Mouse (Mus musculus) CD4-positive, CD25-positive, alpha-beta regulatory T cell, adult 4 months (primary cell): ENCODE data around the gene Irf5. TPM values are rescaled to one million over a fixed set of nuclear protein-coding genes. Genes with fewer than 3 reads are reported as not detected.

Experiments used
- ATAC-seq: one replicate; pipeline ENCODE4 v1.8.0; 2017
- polyA plus RNA-seq, 2 experiments: library from polyadenylated mRNA; unstranded; fragments of 100-300 nt; shearing (Covaris generic); gene quantifications; one replicate each; pipeline ENCODE4 v1.2.1; 2017

The Irf5 gene
- 10 to 100 TPM; 24.8 to 32.7 TPM for polyA plus RNA-seq

DNA sequence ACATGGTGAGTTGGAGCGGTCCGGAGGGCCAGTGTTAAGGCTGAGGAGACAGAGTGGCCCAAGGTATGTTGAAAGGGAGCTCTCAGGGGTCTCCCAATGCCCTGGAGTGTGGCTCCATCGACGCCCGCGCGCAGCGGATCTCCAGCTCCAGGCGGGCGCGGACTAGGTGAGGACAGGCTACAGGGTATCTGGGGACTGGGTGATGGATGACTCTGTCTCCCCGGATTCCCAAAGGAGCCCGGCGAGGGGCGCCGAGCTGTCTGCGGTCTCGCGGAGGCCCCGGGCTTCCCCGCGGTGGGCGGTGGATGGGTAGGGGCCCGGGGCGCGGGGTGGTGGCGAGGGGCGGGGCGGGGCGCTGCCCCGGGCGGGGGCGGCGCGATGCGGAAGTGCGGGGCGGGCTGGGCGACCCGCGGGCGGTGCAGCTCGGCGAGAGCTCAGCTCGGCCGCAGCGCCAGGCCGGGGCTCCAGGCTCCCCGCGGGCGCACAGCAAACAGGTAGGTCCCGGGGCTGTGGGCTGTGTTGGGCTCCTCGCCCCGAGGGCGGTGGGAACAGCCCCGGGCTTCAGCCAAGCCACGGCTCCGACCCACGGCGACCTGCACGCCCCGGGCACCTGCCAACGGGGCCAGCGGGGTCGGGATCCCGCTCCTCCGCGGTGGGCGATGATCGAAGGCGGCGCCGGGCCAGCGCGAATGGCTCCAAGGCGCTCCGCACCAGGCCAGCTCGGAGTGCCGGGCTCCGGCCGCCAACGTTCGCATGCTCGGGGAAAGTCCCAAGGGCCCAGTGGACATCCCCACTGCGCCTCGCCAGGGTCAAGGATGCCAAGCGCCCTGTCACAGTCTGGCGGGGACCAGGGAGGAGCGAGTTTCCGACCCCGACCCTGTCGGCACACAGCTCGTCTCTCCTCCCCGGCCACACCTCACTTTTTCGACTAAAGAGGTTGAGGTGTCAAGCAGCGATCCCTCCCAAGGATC, at the start of gene Irf5:
Irf5 (plus strand) TSS at position 345 of the 971 bp plus-strand sequence.
- ATAC-seq, result peak; percentile 42

- ATAC-seq, result no peak
These were observed 43.7 kb upstream of the Irf5 start for GRCm38 (mm10) chr6:29482691-29483090.

GRCm38 (mm10) chr6:29484716-29485559, 41.5 kb upstream of the Irf5 start:
- ATAC-seq, result no peak

DNA sequence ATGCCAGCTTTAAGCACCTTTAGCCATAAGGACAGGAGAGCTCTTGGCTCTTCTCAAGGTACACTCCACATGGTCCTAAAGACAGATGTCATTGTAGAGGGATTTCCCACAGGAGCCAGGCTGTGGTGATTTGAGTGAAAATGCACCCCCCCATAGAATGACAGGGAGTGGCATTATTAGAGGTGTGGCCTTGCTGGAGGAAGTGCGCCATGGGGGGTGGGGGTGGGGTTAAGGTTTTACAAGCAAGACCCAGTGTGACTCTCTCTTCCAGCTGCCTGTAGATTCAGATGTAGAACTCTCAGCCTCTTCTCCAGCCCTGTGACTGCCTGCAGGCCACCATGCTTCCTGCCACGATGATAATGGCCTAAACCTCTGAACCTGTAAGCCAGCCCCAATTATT, 40.5 kb upstream of the Irf5 start:
- no peak for ATAC-seq

DNA sequence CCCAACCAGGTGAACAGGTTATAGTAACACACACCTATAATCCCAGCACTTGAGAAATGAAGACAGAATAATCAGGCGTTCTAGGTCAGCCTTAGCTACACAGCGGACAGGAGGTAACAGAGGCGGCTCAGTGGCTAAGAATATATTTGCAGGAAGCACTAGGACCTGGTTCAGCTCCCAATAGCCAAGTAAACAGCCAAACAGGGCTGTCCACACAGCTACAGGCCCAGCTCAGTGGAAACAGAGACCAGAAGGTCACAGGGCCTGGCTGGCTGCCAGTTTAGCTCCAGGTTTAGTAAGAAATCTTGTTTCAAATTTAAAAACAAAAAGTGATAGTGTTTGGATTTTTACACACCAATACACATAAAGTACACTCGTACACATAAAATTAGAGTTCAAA, 32.3 kb upstream of the Irf5 start:
- ATAC-seq, result no peak

GRCm38 (mm10) chr6:29496270-29496669, 30.2 kb upstream of the Irf5 start:
- ATAC-seq, result no peak

DNA sequence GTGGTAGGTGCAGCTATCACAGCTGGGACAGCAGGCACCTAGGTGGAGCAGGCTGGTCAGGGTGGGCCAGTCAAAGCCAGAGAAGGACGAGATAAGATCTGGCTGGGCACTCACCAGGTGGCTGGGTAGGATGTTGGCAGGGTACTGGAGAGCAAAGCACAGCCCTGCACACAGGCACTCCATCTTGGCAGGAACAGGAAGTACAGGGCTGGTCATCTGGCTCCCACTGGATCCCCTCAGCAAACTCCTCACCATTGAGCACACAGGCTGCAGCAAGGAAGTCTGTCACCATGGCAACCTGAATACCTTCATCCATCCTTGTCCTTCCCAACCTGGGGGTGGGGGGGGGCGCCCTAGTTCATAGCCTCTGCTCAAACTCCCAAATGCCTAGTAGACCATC, 28.6 kb upstream of the Irf5 start:
- ATAC-seq, result no peak

- ATAC-seq, result no peak
These were observed 26.2 kb upstream of the Irf5 start for GRCm38 (mm10) chr6:29500177-29500576.

- ATAC-seq, result no peak
These were observed 25.6 kb upstream of the Irf5 start for GRCm38 (mm10) chr6:29500810-29501209.

DNA sequence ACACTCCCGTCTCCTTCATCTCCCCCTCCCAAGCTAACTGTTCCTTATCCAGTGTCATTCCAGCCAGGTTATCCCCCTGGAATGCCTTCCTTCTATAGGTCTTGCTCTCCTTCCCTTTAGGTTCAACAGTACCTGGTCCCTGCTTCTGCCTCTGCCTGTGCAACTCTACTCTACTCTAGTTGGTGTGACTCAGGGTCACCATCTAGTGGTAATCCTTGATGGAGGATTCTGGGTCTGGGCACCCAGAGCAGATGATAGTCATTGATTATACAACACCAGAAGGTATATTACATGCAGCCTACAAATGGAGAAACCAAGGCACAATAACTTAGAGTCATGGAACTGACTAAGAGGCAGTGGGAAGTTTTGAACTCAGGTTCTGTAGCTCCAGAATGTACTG, 24.8 kb upstream of the Irf5 start:
- ATAC-seq, result no peak

- ATAC-seq, result no peak
These were observed 20.9 kb upstream of the Irf5 start for GRCm38 (mm10) chr6:29505493-29505892.

GRCm38 (mm10) chr6:29506834-29507233, 19.6 kb upstream of the Irf5 start:
- ATAC-seq, result no peak

DNA sequence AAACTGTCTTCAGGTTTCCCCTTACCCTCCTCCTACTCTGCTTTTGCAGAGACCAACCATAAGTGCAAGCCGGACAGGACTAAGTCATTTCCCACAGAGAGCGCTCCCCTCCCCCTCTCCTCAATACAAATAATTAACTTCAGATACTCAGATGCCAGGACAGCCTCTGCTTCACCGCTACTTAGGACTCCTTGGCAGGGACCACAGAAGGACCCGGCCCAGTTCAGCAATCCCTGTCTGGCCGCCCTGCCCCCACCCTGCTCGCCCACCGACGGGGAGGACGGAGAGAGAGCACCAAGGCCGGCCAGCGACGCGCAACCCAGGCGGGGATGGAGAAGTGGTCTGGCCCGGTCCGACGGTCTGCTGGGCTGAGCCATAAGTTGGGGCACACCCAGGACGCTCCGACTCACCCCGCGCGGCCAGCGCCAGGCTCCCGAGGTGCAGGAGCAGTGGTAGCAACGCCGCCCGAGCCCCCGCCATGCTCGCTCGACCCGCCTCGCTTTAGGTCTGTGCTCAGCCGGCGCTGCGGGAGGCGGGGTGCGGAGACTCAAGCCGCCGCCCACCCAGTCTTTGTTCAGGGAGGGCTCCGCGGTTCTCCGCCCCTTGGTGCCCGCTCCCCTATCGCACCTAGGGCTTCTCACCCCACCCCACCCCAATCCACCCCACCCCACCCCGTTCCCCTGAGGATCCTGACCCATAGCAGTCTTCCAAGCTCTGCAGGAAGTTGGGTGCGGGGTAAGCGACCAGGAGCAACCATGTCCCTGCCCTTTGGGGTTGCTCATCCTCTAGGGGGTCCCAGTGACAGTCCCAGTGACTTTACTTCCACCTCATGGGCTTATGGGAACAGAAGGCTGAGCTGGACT, 18.7 kb upstream of the Irf5 start, which contains the start of gene Kcp:
Kcp (minus strand) TSS at position 506 of the 863 bp plus-strand sequence.
- no peak for ATAC-seq

DNA sequence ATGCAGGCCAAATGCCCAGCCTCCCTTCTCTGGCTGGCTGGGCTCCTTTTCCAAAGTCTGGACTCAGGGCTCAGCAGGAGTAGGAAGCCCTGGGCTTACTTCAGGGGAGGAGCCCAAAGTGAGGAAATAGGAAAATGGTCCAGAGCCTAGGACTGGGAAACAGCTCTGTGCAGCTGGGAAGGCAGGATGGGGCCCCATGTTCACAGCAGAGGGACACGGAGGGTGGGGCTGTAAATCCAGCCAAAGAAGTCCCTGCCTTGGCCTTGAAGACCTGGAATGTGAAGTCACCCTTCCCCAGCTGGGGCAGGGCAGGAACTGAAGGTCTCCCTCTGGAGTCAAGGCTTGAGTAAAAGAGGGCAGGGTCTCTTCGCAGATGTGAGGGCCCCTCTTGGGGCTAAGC, 17.3 kb upstream of the Irf5 start:
- ATAC-seq, result no peak

DNA sequence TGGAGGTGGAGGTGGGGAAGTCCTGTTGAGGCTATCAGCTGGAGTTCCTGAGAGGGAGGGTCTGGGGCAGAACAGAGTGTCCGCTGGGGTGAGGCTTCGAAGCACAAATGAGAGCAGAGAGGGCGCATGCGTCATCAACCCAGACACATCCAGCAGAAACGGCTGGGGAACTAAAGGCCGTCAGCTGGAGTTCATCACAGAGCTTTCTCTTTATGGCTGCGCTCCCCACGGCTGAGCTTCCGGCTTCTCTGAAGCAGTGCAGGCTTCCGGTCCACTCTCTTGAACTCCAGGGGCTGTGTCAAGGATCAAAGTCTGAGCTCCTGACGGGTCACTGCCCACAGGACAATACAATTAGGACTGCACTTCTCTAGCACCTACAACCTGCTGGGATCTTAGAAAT, 13.1 kb upstream of the Irf5 start:
- peak; percentile 91 for ATAC-seq

DNA sequence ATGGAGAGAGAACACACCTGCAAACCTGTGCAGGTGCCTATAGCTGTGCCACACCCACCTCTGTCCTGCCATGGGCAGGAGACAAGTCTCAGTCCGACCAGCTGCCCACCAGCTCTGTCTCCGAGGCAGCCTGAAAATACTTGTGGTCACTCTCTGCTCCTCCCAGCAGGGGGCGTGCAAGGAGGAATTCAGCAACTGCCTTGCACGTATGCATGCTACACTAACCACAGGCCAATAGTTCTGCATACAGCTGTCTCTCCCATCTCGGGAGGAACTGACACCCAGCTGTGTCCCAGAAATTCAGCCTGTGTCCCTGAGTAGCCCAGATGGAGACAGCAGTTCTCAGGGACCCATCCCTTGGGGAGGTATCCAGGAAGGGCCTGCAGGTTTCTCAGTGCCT, 9.3 kb upstream of the Irf5 start:
- ATAC-seq, result peak; percentile 59

GRCm38 (mm10) chr6:29522626-29523300, 3.7 kb upstream of the Irf5 start:
- no peak for ATAC-seq

DNA sequence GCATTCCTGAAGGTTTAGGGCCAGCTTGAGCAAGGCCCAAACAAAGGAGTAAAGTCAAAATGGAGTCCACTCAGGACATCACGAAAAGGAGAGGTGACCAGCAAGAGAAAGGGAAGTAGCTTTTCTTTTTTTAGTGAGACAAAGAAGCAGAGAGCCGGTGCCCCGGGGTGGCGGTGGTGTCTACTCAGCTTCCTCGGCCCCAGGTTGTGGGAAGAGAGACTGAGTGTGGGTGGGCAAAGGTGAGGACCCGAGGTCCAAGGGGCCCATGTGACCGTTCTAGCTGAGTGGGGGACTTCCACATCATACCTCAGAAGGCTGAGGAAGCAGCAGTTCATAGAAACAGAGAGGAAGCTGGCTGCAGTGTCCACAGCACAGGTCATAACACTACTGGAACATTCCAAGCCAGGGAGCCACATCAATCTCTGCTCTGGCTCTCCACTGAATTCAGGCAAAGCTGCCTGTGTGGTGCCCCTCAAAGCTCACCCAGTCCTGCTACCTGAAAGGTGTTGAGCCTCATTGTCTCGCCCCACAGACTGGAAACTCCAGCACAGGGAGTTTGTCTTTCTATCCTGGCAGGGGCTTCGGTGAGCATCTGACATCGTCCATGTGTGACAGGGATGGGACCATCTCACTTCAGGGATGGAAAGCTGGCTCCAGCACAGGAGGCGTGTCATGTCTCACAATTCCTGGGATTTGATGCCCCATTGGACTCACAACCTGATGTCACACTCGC, 3.0 kb upstream of the Irf5 start:
- no peak for ATAC-seq

DNA sequence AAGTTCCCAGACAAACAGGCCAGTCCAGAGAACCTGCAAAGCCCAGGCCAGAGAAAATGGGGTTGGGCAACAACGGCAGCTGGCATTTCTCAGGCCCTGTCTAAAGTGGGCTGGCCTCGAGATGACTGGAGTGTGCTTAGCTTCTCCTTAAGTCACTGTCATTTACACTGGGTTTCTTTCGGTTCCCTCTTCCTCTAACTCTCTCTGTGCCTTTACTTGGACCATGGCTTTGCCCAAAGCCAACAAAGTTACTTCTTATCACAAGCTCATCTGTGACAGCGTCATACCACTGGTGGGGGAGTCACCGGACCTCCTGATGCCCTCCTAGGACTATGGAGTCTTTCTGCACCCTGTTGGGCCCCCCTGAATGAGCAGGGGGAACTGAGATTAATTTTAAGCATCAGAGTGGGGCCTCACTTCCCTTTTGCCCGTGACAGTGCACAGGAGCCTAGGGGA, 2.4 kb upstream of the Irf5 start:
- no peak for ATAC-seq

DNA sequence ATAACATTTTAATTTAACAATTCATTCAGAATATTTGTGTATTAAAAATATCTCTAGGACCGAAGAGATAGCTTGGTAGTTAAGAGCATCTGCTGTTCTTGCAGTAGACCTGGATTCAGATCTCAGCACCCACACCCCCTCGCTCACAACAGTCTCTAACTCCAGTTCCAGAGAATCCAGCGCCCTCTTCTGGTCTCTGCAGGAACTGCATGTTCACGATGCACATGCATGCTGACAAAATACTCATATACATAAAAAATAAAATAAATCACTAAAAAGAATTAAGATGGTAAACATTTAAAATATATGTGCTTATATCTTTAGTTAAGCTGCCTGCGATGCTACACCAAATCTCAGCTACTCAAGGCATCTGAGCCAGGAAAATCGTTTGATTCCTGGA, 1.2 kb upstream of the Irf5 start:
- ATAC-seq, result no peak
